Mouse (Mus musculus): ENCODE results near the gene Hyal1.
A peak's percentile ranks its signal among the peaks of the same experiment; 100 is the strongest.

DNA sequence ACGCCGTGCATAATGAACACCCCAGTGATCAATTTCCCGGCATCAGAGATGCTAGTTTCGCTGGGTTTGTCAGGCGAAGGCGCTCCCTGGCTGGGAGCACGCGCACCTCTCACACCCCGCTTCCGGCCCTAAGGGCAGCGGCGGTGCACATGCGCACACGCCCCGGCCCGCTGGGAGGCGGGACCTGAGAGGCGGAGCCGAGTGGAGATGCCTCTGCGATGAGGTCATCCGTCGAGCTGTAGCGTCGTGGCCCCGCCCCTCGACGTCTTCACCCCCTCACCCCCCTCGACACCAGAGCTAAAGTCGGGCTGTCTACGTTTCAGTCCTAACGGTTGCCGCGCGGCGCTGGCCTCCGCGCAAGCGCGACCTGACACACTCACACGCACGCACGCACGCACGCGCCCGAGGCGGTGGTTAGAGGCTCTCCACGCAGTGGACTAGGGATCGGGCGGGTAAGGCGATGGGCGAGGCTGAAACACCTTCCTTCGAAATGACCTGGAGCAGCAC, 22.4 kb upstream of the Hyal1 start:
- no peak for TF ChIP-seq CTCF (IDR thresholded peaks at IDR 0.05; ENCODE audit: low read depth, low read length)
- peak; percentile 45; the same call in 1 of the 2 replicates for TF ChIP-seq POLR2A (IDR thresholded peaks at IDR 0.05; ENCODE audit: borderline replicate concordance, low read depth, low read length)
